In the genomic region with DNA sequence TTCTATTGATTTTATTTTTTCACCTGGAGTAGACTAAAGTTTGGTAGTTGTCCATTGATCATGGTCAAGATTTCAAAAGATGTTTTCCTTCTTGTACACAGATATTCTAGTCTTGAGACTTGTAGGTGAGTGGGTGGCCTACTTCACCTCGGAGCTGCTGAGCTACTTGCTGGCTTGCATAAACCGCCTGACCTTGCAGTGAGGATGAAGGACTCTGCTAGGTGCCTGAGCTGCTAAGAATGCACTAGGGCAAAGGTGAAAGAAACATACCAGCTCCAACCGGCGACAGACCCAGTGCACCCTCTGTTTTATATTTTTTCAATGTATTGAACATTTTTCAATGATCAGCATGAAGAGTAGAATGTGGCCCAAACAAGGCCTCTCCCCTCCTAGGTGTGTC, we compare ENCODE assay signal across 14 mouse cellular contexts. TPM values are rescaled to one million over a fixed set of nuclear protein-coding genes. Genes with fewer than 3 reads are reported as not detected.
DNase-seq lines count a peak whose midpoint lies in the region.
"Had no signal": no experiment of that assay in that cellular context is flagged by ENCODE, and none has a peak within 500 bp of the region (broad histone marks: within the 10 kb centered on the region; RNA-seq: fewer than 3 reads in every experiment).

No protein-coding gene starts in this region.

- DNase-seq in kidney, adult 18-20 months: peak; percentile 52
- DNase-seq in kidney, postnatal 4 days: no peak
- peak; percentile 79 for DNase-seq in kidney, adult 9 months
- DNase-seq in kidney, postnatal 14 days: peak; percentile 51
- no peak for DNase-seq in gastrocnemius, postnatal 25 days
- DNase-seq in retina, postnatal 1 day: no peak
- DNase-seq: cerebellum, adult 18-20 months; heart, adult 2 months had no signal

RNA-seq across cellular contexts. Expression of a gene that starts 5.8 kb away (rescaled TPM):
- 10 to 100 TPM; 18.2 to 18.6 TPM for total RNA-seq in gastrocnemius, postnatal 25 days (2021)
- total RNA-seq: CH12.LX had no signal

RNA-seq across cellular contexts. Expression of a gene that starts 7.9 kb away (rescaled TPM):
- total RNA-seq in gastrocnemius, postnatal 25 days (2021): not detected
- total RNA-seq: adrenal gland, adult 18-20 months; adrenal gland, postnatal 14 days; CH12.LX; gastrocnemius, adult 8-10 months; gastrocnemius, postnatal 4 days; heart, adult 2 months; heart, postnatal 25 days had no signal

RNA-seq across cellular contexts. Expression of a gene that starts 29.7 kb away (rescaled TPM):
- 10 to 100 TPM; 20.3 to 22.9 TPM for total RNA-seq in gastrocnemius, postnatal 25 days (2021)

Comparison
In these comparisons a context has a peak if more than half of its experiments do, and no peak if none do; other contexts are left out.
1. DNase-seq: peak in kidney, adult 18-20 months (single experiment), kidney, adult 9 months (single experiment) and kidney, postnatal 14 days (single experiment); none in kidney, postnatal 4 days (0 of 2), gastrocnemius, postnatal 25 days (single experiment) and retina, postnatal 1 day (single experiment).